Mouse (Mus musculus): ENCODE results near the gene Pcsk1.

The Pcsk1 gene

GRCm38 (mm10) chr13:75089721-75090410 is at the start of gene Pcsk1:
TSS of gene Pcsk1 (plus strand) at chr13:75089826.
- no peak for DNase-seq (ENCODE audit: low read depth in 2 of 2, low spot score in 2 of 2)

DNA sequence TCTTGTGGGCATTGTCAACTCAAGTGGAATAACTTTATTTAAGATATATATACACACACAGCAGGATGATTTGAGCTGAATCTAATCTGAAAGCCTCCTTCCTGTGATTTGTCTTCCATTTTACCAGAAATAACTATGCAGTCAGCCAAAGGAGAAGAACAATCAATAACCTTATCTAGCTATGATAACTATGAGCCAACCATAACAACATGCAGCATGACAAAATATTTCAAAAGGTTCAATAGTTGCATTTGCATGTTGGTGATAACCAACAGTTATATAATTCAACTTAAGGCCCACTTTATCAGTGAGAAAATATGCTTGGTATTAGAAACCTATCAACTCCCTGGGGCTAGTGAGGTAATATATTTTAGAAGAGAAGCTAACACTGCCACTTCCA is 30.8 kb upstream of the Pcsk1 start:
- no peak for DNase-seq (ENCODE audit: low read depth in 2 of 2, low spot score in 2 of 2)

- no peak for DNase-seq (ENCODE audit: low read depth in 2 of 2, low spot score in 2 of 2)
Observed at GRCm38 (mm10) chr13:75063947-75064346, 25.7 kb upstream of the Pcsk1 start.

DNA sequence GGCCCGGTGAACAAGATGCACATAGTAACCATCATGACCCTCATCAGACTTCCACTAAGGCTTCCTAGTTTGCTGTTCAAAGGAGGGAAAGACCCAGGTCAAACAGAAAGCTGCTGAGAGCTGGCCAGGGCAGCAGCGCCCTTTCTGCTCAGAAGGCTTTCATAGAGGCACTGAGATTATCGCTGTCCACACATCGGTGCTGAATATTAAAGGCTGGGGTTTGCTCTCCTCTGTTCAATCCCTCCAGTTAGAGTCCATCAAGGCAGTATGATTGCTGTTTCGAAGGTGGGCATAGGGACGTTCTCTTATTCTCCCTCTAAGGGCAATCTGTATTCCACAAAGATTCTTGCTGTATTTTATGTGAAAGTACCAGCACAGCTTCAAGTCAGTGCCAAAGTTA is 1.0 kb upstream of the Pcsk1 start:
- no peak for DNase-seq (ENCODE audit: low read depth in 2 of 2, low spot score in 2 of 2)

DNA sequence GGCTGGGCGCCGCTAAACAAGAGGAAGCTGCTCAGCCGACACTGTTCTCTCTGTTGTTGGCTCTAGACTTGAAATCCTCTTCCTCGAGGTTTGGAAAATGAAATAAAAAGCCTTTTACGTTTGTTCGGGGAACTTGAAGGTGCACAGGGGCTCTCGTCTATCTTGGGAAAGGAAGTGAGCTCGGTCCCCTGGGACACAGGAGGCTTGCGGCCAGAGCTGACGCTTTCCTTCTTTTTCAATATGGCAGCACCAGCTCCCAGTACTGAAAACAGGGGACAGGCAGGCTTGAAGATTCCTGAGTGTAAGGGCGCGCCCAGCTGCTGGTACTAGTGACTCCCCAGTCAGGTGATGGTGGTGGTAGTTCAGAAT is 769 bp downstream of the Pcsk1 start:
- DNase-seq (ENCODE audit: low read depth in 2 of 2, low spot score in 2 of 2), result no peak

DNA sequence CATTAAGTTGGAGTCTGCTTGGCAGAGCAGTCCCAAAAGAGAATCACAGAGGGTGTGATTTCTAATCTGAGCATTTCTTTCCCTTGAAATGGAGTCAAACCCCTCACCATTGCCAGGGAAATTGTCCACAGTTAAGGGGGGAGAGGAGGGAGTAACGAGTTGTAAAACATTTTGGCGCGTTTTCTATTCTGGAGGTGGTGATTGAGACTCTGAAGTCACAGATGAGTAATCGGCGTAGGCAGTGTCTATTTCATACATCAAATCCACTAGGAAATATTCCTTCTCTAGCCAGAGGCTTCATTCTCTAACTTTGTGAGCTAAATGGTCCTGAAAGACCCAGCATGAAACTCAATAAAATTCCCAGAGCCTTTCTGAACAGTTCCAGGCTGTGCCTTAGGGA is 1.4 kb downstream of the Pcsk1 start:
- no peak for DNase-seq (ENCODE audit: low read depth in 2 of 2, low spot score in 2 of 2)

GRCm38 (mm10) chr13:75095487-75095886 is 5.9 kb downstream of the Pcsk1 start:
- no peak for DNase-seq (ENCODE audit: low read depth in 2 of 2, low spot score in 2 of 2)

DNA sequence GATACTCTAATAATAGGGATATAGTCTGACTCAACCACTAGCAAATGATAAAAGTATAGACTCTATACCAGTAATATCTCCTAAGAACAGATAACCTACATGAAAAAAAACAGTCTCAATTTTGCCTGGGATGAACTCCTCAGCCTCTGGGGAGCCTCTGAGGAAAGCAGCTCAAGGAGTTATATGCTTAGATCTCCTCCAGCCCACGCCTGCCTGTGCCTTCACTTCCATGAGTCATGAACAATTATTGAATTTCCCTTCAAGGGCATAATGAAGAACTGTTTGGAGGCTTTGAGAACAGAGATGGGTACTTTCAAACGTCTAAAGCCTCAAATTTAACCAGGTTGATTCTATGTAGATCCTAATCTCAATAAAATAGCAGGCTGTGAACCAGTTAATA is 23.5 kb downstream of the Pcsk1 start:
- DNase-seq (ENCODE audit: low read depth in 2 of 2, low spot score in 2 of 2), result no peak

DNA sequence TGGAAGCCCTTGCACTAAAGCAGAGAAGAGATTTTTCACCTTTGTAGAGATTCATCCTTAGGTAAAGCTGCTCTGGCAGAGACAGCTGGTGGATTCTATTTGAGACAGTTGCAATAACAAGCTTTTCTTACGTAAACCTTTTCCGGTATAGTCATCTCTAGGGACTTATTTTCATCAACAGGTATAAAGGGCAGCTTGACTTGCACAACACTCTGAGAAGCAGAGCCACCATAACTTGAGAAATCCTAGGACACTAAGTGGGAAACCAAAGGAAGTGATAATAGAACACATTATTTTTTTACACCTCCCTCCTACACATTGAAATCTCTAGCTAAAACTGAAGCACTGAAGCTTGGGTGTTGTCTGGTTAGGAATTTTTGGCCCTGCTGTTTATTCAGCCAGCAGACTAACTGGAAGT is 24.4 kb downstream of the Pcsk1 start:
- DNase-seq (ENCODE audit: low read depth in 2 of 2, low spot score in 2 of 2), result no peak

- no peak for DNase-seq (ENCODE audit: low read depth in 2 of 2, low spot score in 2 of 2)
Observed at GRCm38 (mm10) chr13:75114838-75115237, 25.2 kb downstream of the Pcsk1 start.

DNA sequence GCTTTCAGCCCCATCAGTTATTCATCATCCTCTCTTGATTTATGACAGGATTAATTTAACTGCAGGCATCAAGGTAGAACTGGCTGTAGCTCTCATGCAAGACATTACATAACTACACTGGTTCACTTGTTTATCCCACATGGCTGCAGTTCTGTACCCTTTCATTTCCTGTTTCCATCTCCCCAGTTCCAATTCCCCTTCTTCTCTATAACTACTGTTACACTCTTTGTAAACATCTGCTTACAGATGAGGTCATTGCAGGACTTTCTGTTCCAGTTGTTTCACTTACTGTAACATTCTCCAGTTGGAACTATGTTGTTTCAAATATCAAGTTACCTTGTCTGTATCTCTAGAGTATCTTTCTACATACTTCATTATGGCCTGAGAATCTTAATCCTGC is 46.2 kb downstream of the Pcsk1 start:
- DNase-seq (ENCODE audit: low read depth in 2 of 2, low spot score in 2 of 2), result no peak

GRCm38 (mm10) chr13:75160661-75161060 is 71.0 kb downstream of the Pcsk1 start:
- no peak for DNase-seq (ENCODE audit: low read depth in 2 of 2, low spot score in 2 of 2)

DNA sequence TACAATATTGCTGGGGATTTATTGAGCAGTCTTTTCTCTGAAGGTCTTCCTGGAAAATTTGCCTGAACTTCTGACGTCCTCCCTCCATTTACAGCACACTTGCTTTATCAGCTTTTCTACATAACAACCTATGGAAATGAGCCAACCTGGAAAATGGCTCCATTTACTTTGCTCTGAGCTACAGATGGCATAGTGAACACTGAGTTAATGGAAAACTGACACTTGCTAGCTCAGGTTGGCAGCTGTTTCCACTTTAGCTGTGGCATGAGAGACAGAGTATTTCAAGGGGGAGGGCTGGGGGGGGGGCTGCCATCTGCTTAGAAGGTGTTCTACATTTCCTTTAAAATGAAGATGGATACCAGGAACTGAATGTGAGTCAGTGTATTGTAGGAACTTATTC is 73.8 kb downstream of the Pcsk1 start:
- DNase-seq (ENCODE audit: low read depth in 2 of 2, low spot score in 2 of 2), result no peak

Data from CD8-positive naive resting alpha-beta T cell, adult 2 months (primary cell).